Mouse (Mus musculus) stomach, embryonic 16.5 days (tissue): Measurements from ENCODE around the gene Rasal1. TPM values are rescaled to one million over a fixed set of nuclear protein-coding genes. Genes with fewer than 3 reads are reported as not detected.
A peak's percentile ranks its signal among the peaks of the same experiment; 100 is the strongest.

Source experiments
- ATAC-seq: fragments of 200-750 bp; cut with Nextera tagmentation; 2 replicates; pipeline ENCODE4 v1.8.0; 2017; ENCODE audit warnings: moderate number of reproducible peaks, moderate TSS enrichment; ENCODE audit not compliant: insufficient read depth, low FRiP score
- H3K27ac ChIP-seq: fragments of 300-500 bp; sonication (generic); 2 replicates; pipeline ENCODE4 v1.5.1; 2014; ENCODE audit warnings: low read length
- H3K27me3 ChIP-seq: fragments of 300-500 bp; sonication (generic); 2 replicates; pipeline ENCODE4 v1.6.1; 2014; ENCODE audit warnings: low read length, control low read depth, mixed read lengths; ENCODE audit not compliant: control insufficient read depth, insufficient read depth
- H3K36me3 ChIP-seq: fragments of 300-500 bp; sonication (generic); 2 replicates; pipeline ENCODE4 v1.6.1; 2014; ENCODE audit warnings: low read length; ENCODE audit not compliant: control insufficient read depth, insufficient read depth
- H3K4me1 ChIP-seq: fragments of 300-500 bp; sonication (generic); 2 replicates; pipeline ENCODE4 v1.6.1; 2014; ENCODE audit warnings: low read length, control low read depth, mixed read lengths; ENCODE audit not compliant: control insufficient read depth, insufficient read depth
- H3K4me2 ChIP-seq: fragments of 300-500 bp; sonication (generic); 2 replicates; pipeline ENCODE4 v1.6.1; 2014; ENCODE audit warnings: low read depth, low read length, mixed read lengths
- H3K4me3 ChIP-seq: fragments of 300-500 bp; sonication (generic); replicated peaks from 2 replicates; pipeline ENCODE4 v1.5.1; 2014; ENCODE audit warnings: mild to moderate bottlenecking, low read length
- H3K9ac ChIP-seq: fragments of 300-500 bp; sonication (generic); 2 replicates; pipeline ENCODE4 v1.6.1; 2014; ENCODE audit warnings: low read length
- H3K9me3 ChIP-seq: fragments of 300-500 bp; sonication (generic); replicated peaks from 2 replicates; pipeline ENCODE4 v1.6.1; 2016; ENCODE audit warnings: low read length, control low read depth; ENCODE audit not compliant: control insufficient read depth
- WGBS: fragments of 180-500 bp; shearing (Covaris S2); extraction: QIAGEN DNeasy Blood & Tissue Kit; methylation state at CpG from one replicate; pipeline ENCODE4 v1.1.7; 2014; 5-methylcytosine and 5-hydroxymethylcytosine counted together
- polyA plus RNA-seq: library from polyadenylated mRNA; unstranded; fragments of >200 nt; fragmentation: Nextera tagmentation; extraction: Ambion mirVana; gene quantifications from 2 replicates; pipeline ENCODE4 v1.2.1, GENCODE M21; 2015

Gene Rasal1
- polyA plus RNA-seq, 1 experiment from 2014 or later = 0.72 TPM

DNA sequence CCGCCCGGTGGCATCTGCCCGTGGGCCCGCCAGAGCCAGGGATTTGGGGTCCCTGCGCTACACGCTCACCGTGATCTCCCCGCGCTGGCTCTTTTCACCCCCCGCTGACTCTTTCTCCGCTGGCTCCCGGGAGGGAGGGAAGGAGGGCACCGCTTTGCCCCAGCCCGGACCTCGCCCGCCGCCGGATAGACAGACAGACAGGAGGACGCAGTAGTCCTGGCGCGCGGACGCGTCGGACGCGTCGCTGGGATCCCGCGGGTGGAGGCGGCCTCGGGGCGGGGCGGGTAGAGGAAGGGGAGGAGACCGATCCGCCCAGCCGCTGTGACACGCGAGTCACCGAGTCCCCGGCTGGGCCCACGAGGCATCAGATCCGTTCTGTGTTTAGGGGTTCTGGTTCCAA, 62.8 kb downstream of the Rasal1 start:
- peaks cover 17% of the 10 kb centered on the region for H3K4me1 ChIP-seq
- H3K9me3 ChIP-seq = no peaks in the 10 kb centered on the region
- no peak for ATAC-seq
- H3K27me3 ChIP-seq = peaks cover 43% of the 10 kb centered on the region
- peak overlapping the region; percentile 78 for H3K4me2 ChIP-seq
- under 1% methylated on average over 37 of the region's 43 CpGs for WGBS
- H3K36me3 ChIP-seq = no peaks in the 10 kb centered on the region
- H3K9ac ChIP-seq = peak overlapping the region; percentile 74
- no peak overlapping the region for H3K27ac ChIP-seq
- peak overlapping the region; percentile 57 for H3K4me3 ChIP-seq

DNA sequence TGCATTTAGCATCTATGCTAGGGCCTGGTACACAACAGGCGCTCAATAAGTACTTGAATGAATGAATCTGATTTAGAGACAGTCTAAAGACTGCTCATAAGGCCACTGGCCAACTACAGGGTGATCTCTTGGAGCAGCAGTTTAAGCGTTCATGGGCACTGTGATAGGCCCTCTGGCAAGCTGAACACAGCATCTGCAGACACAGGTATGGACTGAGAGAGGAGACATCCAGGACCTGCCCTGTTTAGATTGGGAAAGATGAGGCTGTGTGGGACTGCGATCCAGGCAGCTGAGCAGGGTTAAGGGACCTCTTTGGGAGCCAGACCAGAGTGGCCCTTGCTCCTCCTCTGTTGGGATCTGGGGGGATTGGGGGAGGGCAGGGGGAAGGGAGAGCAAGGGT, 63.2 kb downstream of the Rasal1 start, which contains the start of gene Dtx1:
TSS of gene Dtx1 (minus strand) at position 101 of the 400 bp plus-strand sequence.
- no peak within 1 kb of the TSS for H3K27ac ChIP-seq
- H3K4me3 ChIP-seq = peak within 1 kb of the TSS; percentile 57
- peaks cover 13% of the 10 kb centered on the region for H3K4me1 ChIP-seq
- peak within 1 kb of the TSS; percentile 78 for H3K4me2 ChIP-seq
- no peaks in the 10 kb centered on the region for H3K36me3 ChIP-seq
- no peaks in the 10 kb centered on the region for H3K9me3 ChIP-seq
- ATAC-seq = no peak
- 47% methylated on average over 3 of the region's 3 CpGs for WGBS
- H3K9ac ChIP-seq = peak within 1 kb of the TSS; percentile 74
- H3K27me3 ChIP-seq = peaks cover 41% of the 10 kb centered on the region

DNA sequence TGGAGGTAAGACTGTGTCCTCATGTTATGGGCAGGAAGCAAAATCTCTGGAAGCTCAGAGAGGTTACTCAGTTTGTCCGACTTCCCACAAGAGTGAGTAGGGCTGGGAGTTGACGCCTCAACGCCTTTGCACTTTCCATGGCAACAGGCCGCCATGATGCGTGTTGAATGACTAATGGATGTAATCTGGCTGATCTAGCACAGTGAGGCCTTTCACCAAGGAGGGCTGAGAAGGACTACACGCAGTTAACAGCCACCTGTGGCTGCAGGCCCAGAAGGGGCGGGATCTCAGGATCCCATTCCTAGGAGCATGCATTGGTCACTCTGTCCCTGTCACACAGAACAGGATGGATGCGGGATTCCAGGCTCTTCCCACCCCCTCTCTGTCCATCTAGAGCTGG, 64.1 kb downstream of the Rasal1 start:
- H3K27ac ChIP-seq = no peak overlapping the region
- H3K4me1 ChIP-seq = peaks cover 12% of the 10 kb centered on the region
- peaks cover 41% of the 10 kb centered on the region for H3K27me3 ChIP-seq
- H3K9me3 ChIP-seq = no peaks in the 10 kb centered on the region
- H3K4me3 ChIP-seq = no peak overlapping the region
- H3K9ac ChIP-seq = no peak overlapping the region
- 73% methylated on average over 8 of the region's 8 CpGs for WGBS
- no peak overlapping the region for H3K4me2 ChIP-seq
- no peaks in the 10 kb centered on the region for H3K36me3 ChIP-seq
- ATAC-seq = no peak

DNA sequence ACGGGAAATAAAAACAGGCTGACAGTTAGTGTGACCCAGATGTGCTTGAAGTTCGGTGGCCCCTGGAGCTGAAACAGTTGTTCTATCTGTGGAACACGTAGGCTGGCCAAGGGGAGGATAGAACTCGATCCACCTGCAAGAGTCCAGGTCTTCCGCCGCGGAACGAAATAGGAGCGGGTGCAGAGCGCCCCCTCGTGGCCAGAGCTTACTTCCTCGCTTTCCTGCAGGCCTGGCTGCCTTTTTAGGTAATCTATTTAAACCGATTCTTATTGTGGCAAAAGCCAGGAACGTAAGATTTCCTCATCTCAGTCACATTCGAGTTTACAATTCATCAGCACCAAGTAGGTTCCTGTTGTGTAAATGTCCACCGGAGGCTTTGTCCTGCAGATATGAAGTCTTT, 65.7 kb downstream of the Rasal1 start:
- Histone ChIP-seq H3K27me3 (peaks cover 41% of the 10 kb centered on the region), H3K9ac (no peak overlapping the region), H3K27ac (no peak overlapping the region), H3K4me1 (peaks cover 12% of the 10 kb centered on the region), H3K4me3 (no peak overlapping the region), H3K9me3 (no peaks in the 10 kb centered on the region), H3K36me3 (no peaks in the 10 kb centered on the region), H3K4me2 (no peak overlapping the region)
- ATAC-seq = no peak
- 3% methylated on average over 16 of the region's 16 CpGs for WGBS

DNA sequence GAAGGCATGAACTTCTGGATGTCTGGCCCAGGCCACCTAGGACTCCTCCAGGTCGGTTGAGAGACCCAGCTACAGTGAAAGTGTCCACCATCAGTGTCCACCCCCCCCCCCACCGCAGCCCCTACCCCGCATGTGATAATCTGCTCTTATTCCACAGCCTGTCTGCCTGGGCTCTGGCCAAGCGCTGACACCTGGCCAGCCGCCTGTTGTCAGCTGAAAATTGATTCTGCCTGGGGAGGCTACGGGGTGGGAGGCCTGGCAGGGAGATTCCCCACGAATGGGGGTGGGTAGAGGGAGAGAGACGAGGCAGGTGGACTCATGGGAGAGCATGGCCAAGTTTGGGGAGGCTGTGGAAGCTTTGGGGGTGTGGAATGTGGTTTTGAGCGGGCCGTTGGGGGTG, 68.5 kb downstream of the Rasal1 start:
- Histone ChIP-seq H3K4me1 (no peaks in the 10 kb centered on the region), H3K9ac (no peak overlapping the region), H3K27ac (no peak overlapping the region), H3K4me3 (no peak overlapping the region), H3K4me2 (no peak overlapping the region), H3K36me3 (no peaks in the 10 kb centered on the region), H3K9me3 (no peaks in the 10 kb centered on the region), H3K27me3 (peaks cover 15% of the 10 kb centered on the region)
- 59% methylated on average over 10 of the region's 10 CpGs for WGBS
- ATAC-seq = no peak

DNA sequence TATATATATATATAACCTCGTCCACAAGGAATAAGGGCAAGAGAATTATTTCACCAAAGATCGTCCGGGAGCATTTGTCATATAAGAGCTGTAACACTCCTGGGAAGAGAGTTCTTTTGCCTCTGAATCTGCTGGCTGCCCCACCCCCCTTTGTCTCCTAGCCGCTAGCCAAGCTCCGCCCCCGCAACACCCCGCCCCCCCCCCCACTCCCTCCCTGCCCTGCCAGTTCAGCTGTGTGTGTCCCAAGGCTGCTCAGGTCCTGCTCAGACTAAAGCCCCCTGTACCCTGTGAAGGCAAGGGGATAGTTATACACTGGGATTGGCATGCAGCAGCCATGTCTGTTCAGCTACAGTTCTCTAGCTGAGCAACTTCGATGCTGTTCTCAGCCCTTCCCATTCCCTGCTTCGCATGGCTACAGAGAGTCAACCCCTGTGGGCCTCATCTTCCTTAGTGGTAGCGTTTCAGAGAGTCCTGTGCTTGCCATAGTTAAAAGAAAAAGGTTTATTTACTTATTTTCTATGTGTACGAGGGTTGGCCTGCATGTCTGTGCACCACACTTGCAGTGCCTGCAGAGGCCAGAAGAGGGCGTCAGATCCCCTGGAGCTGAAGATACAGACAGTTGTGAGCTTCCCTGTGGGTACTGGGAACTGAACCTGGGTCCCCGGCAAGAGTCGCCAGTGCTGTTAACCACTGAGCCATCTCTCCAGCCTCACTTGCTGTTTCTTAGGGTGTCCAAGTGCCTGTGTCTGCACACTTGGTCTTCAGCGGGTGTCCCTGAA, 70.2 kb downstream of the Rasal1 start:
- Histone ChIP-seq H3K9me3 (no peaks in the 10 kb centered on the region), H3K4me1 (no peaks in the 10 kb centered on the region), H3K4me2 (no peak overlapping the region), H3K36me3 (no peaks in the 10 kb centered on the region), H3K27ac (no peak overlapping the region), H3K9ac (no peak overlapping the region), H3K4me3 (no peak overlapping the region), H3K27me3 (no peaks in the 10 kb centered on the region)
- WGBS = 46% methylated on average over 15 of the region's 15 CpGs
- no peak for ATAC-seq

DNA sequence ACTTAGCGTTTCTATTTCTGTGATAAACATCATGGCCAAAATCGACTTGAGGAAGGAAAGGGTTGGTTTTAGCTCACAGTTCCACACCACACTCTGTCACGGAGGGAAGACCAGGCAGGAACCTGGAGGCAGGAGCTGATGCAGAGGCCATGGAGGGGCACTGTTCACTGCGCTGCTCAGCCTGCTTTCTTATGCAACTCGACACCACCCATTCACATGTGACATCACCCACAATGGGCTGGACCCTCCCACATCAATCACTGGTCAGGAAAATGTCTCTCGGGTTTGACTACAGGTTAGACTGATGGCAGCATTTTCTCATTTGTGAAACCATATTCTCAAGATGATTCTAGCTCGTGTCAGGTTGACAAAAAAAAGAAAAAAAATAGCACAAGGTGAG, 72.4 kb downstream of the Rasal1 start:
- H3K4me1 ChIP-seq = no peaks in the 10 kb centered on the region
- no peaks in the 10 kb centered on the region for H3K36me3 ChIP-seq
- H3K27ac ChIP-seq = no peak overlapping the region
- no peaks in the 10 kb centered on the region for H3K9me3 ChIP-seq
- WGBS = 53% methylated on average over 7 of the region's 7 CpGs
- no peak for ATAC-seq
- H3K9ac ChIP-seq = no peak overlapping the region
- H3K27me3 ChIP-seq = no peaks in the 10 kb centered on the region
- no peak overlapping the region for H3K4me2 ChIP-seq
- H3K4me3 ChIP-seq = no peak overlapping the region

DNA sequence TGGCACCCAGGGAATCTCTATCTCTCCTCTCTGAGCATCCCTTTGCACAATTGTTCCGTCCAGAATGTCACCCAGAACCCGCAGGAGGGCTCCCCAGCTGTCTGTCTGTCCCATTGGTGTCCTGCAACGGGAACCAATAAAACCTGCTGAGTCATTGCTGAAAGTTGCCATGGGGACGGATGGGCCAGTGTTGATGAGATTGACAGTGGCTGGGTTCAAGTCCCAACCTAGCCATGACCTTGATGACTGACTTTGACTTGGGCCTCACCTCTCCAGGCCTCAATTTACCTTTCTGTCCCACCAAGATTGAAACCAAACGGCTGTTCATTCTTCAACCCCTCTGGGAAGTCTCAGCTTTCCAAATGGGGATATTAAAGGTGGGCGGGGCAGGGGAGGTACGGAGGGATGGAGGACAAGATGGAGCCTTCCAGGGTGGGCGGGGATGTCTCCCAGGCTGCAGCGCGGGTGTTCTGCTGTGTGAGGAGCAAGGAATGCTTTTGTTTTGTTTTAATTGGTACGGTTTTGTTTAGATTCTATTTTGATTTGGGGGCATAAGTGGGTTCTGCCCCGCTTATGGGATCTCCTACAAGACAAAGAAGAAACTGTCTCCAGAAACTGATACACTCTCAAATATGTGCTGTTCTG, 77.3 kb downstream of the Rasal1 start:
- Histone ChIP-seq H3K9me3 (no peaks in the 10 kb centered on the region), H3K27me3 (no peaks in the 10 kb centered on the region), H3K27ac (no peak overlapping the region), H3K4me1 (no peaks in the 10 kb centered on the region), H3K9ac (no peak overlapping the region), H3K4me2 (no peak overlapping the region), H3K36me3 (no peaks in the 10 kb centered on the region), H3K4me3 (no peak overlapping the region)
- no peak for ATAC-seq
- WGBS = 58% methylated on average over 12 of the region's 12 CpGs
